Mouse (Mus musculus): Measurements from ENCODE around the gene Gas8.
"Not testable (repeated sequence)": the region's sequence is repeated elsewhere in the genome, so short reads cannot be mapped to it uniquely, and the experiment has no call there.

- not testable (repeated sequence) for TF ChIP-seq CTCF, EP300 (IDR thresholded peaks at IDR 0.05; ENCODE audit: low read depth)
Observed at GRCm38 (mm10) chr8:123520048-123520447, 1.4 kb downstream of the Gas8 start.
